Mouse (Mus musculus) CH12.LX (cell line): ENCODE measurements around the gene Pip5k1c. TPM values are rescaled to one million over a fixed set of nuclear protein-coding genes. Genes with fewer than 3 reads are reported as not detected.

Experiments
- DNase-seq: peaks from one replicate; pipeline ENCODE4 v3.0.0-alpha.2; 2013; ENCODE audit errors: extremely low read depth
- H3K27ac ChIP-seq: 2 replicates; pipeline ENCODE4 v1.5.1; 2012; ENCODE audit warnings: low read depth, mild to moderate bottlenecking, control low read depth, moderate library complexity; ENCODE audit not compliant: insufficient read depth
- H3K27me3 ChIP-seq: replicated peaks from 2 replicates; pipeline ENCODE3; 2012; ENCODE audit warnings: inconsistent platforms
- H3K36me3 ChIP-seq, 2 experiments: replicated peaks in 1 of 2; 2 replicates each; pipeline versions ENCODE3 to v1.6.1; 2012; ENCODE audit warnings: inconsistent platforms in 1 of 2, low read length in 1 of 2, mild to moderate bottlenecking in 1 of 2, mixed read lengths in 1 of 2, moderate library complexity in 1 of 2; ENCODE audit not compliant: control insufficient read depth in 1 of 2, insufficient read depth in 1 of 2
- H3K4me1 ChIP-seq, 2 experiments: 2 replicates each; pipeline ENCODE4 v1.6.1; 2012; ENCODE audit warnings: inconsistent platforms in 1 of 2, moderate library complexity in 1 of 2; ENCODE audit not compliant: insufficient read depth in 2 of 2, control insufficient read depth in 1 of 2
- H3K4me2 ChIP-seq: 2 replicates; pipeline ENCODE4 v1.6.1; 2012; ENCODE audit warnings: low read depth, mild to moderate bottlenecking, control low read depth; ENCODE audit not compliant: poor library complexity, insufficient read depth, severe bottlenecking
- H3K4me3 ChIP-seq, 3 experiments: fragments of 150-350 bp in 1 of 3; sonication (generic) in 1 of 3; replicated peaks in 1 of 3; 2 replicates each; pipeline versions ENCODE3 to v1.5.1; 2011 to 2012; ENCODE audit warnings: low read depth in 2 of 3, low read length in 2 of 3, mild to moderate bottlenecking in 2 of 3, moderate library complexity in 2 of 3, control low read depth in 1 of 3, improper control_type of control experiment in 1 of 3, inconsistent platforms in 1 of 3, mixed read lengths in 1 of 3; ENCODE audit not compliant: poor library complexity in 1 of 3
- H3K79me2 ChIP-seq: replicated peaks from 2 replicates; pipeline ENCODE4 v1.6.1; 2012; ENCODE audit warnings: mild to moderate bottlenecking, moderate library complexity; ENCODE audit not compliant: control insufficient read depth, poor library complexity, insufficient read depth, severe bottlenecking; ENCODE audit errors: extremely low read depth
- H3K9ac ChIP-seq: 2 replicates; pipeline ENCODE4 v1.6.1; 2012; ENCODE audit warnings: low read depth, mild to moderate bottlenecking, control low read depth, moderate library complexity; ENCODE audit not compliant: insufficient read depth
- H3K9me3 ChIP-seq: replicated peaks from 2 replicates; pipeline ENCODE3; 2012; ENCODE audit warnings: low read length, inconsistent platforms, mixed read lengths
- CHD1 ChIP-seq: IDR thresholded peaks from 2 replicates; pipeline ENCODE4 v1.6.1; 2012; ENCODE audit warnings: low read depth, low read length, improper control_type of control experiment, inconsistent platforms
- E2F4 ChIP-seq: IDR thresholded peaks from 2 replicates; pipeline ENCODE4 v1.6.1; 2011; ENCODE audit warnings: low read depth, low read length, improper control_type of control experiment; ENCODE audit not compliant: insufficient replicate concordance
- HCFC1 ChIP-seq: IDR thresholded peaks from 2 replicates; pipeline ENCODE4 v1.6.1; 2012; ENCODE audit warnings: low read depth, mild to moderate bottlenecking, inconsistent platforms, low read length, improper control_type of control experiment
- KAT2A ChIP-seq: IDR thresholded peaks from 2 replicates; pipeline ENCODE4 v1.6.1; 2012; ENCODE audit warnings: low read length, improper control_type of control experiment, inconsistent platforms; ENCODE audit not compliant: insufficient replicate concordance
- MAX ChIP-seq: IDR thresholded peaks from 2 replicates; pipeline ENCODE4 v1.6.1; 2011; ENCODE audit warnings: low read length, improper control_type of control experiment
- MAZ ChIP-seq: IDR thresholded peaks from 2 replicates; pipeline ENCODE4 v1.6.1; 2012; ENCODE audit warnings: low read depth, mild to moderate bottlenecking, inconsistent platforms, low read length, improper control_type of control experiment, moderate library complexity
- MEF2A ChIP-seq: IDR thresholded peaks from 2 replicates; pipeline ENCODE4 v1.6.1; 2014; ENCODE audit warnings: low read depth, mild to moderate bottlenecking, inconsistent platforms, low read length, improper control_type of control experiment, borderline replicate concordance
- NELFE ChIP-seq: IDR thresholded peaks from 2 replicates; pipeline ENCODE4 v1.6.1; 2011; ENCODE audit warnings: low read depth, low read length, improper control_type of control experiment
- PAX5 ChIP-seq: IDR thresholded peaks from 2 replicates; pipeline ENCODE4 v1.6.1; 2012; ENCODE audit warnings: low read length, inconsistent platforms, mixed read lengths
- POLR2A ChIP-seq: IDR thresholded peaks from 2 replicates; pipeline ENCODE4 v1.6.1; 2011; ENCODE audit warnings: low read depth, mild to moderate bottlenecking, improper control_type of control experiment, low read length
- SIN3A ChIP-seq: IDR thresholded peaks from 2 replicates; pipeline ENCODE4 v1.6.1; 2012; ENCODE audit warnings: low read length, improper control_type of control experiment, inconsistent platforms
- TBP ChIP-seq: conservative IDR thresholded peaks from 2 replicates; pipeline ENCODE4 v1.6.1; 2011; ENCODE audit warnings: low read depth, low read length, improper control_type of control experiment
- UBTF ChIP-seq: IDR thresholded peaks from 2 replicates; pipeline ENCODE4 v1.6.1; 2012; ENCODE audit warnings: low read depth, mild to moderate bottlenecking, inconsistent platforms, low read length, improper control_type of control experiment, moderate library complexity
- USF2 ChIP-seq: conservative IDR thresholded peaks from 2 replicates; pipeline ENCODE4 v1.6.1; 2011; ENCODE audit warnings: low read depth, low read length, improper control_type of control experiment
- dilution Hi-C: fragments of 300-500 bp; cut with MboI; formaldehyde crosslinking; loops from 2 replicates; pipeline ENCODE4 v1.14.3; 2020; ENCODE audit warnings: low sequenced_read_pairs; ENCODE audit not compliant: extremely low pct_unique_long_range_greater_than_20kb, extremely low pct_ligation_motif_present
- in situ Hi-C: fragments of 300-500 bp; cut with MboI; formaldehyde crosslinking; loops from 3 replicates; pipeline ENCODE4 v1.14.3; 2019; ENCODE audit warnings: low sequenced_read_pairs, low pct_ligation_motif_present, low pct_unique_long_range_greater_than_20kb, mixed read lengths
- polyA plus RNA-seq: library from polyadenylated mRNA; unstranded; fragments of >175 nt; gene quantifications from 2 replicates; pipeline ENCODE4 v1.2.1, GENCODE M21; 2012; ENCODE audit warnings: low read depth; ENCODE audit not compliant: insufficient read length
- total RNA-seq, 2 experiments: library from RNA; depleted of rRNA; stranded (reverse); fragments of 300-350 nt in 1 of 2; fragments of >200 nt in 1 of 2; gene quantifications; 2 replicates each; pipeline ENCODE4 v1.2.3; 2012 to 2014

The Pip5k1c gene
- total and polyA plus RNA-seq, 3 experiments: 11.4 to 51.4 (median 12.6) TPM

GRCm38 (mm10) chr10:81346453-81347067 is 53.8 kb downstream of the Pip5k1c start:
- H3K27ac ChIP-seq: no peak overlapping the region
- H3K4me3 ChIP-seq: no peak overlapping the region
- H3K79me2 ChIP-seq: no peaks in the 10 kb centered on the region
- H3K4me2 ChIP-seq: no peak overlapping the region
- H3K9ac ChIP-seq: no peak overlapping the region
- peaks cover 21% of the 10 kb centered on the region for H3K27me3 ChIP-seq
- no peaks in the 10 kb centered on the region for H3K9me3 ChIP-seq
- peaks cover 2 to 40% of the 10 kb centered on the region in 2 experiments; a peak in 2 of 4 replicates for H3K4me1 ChIP-seq
- no peak for DNase-seq
- in situ Hi-C loops: no loop called here
- TF ChIP-seq CHD1: no peak
- no peak for TF ChIP-seq UBTF
- TF ChIP-seq MAX: no peak
- no peak for TF ChIP-seq POLR2A
- no peak for TF ChIP-seq HCFC1
- no peak for TF ChIP-seq USF2
- TF ChIP-seq, all 38 proteins: peak for 0
- dilution Hi-C loops: no loop called here
- peaks cover 20 to 37% of the 10 kb centered on the region in 2 experiments for H3K36me3 ChIP-seq

GRCm38 (mm10) chr10:81349146-81349545 is 56.4 kb downstream of the Pip5k1c start:
- TF ChIP-seq MAZ (no peak), TBP (no peak), E2F4 (no peak), MEF2A (no peak), PAX5 (no peak), USF2 (no peak), SIN3A (no peak), NELFE (no peak), KAT2A (no peak), HCFC1 (no peak)
- peak overlapping the region; percentile 89 for H3K4me2 ChIP-seq
- peak overlapping the region; percentile 80; the same call in 1 of the 2 replicates for H3K9ac ChIP-seq
- DNase-seq: peak; percentile 70
- H3K9me3 ChIP-seq: no peaks in the 10 kb centered on the region
- H3K27me3 ChIP-seq: no peaks in the 10 kb centered on the region
- H3K79me2 ChIP-seq: no peaks in the 10 kb centered on the region
- peak overlapping the region; percentile 74 to 89 (median 80) for H3K4me3 ChIP-seq
- dilution Hi-C loops: no loop called here
- in situ Hi-C loops: no loop called here
- no peak overlapping the region for H3K27ac ChIP-seq
- peaks cover 7 to 37% of the 10 kb centered on the region in 2 experiments for H3K4me1 ChIP-seq
- peaks cover 20 to 37% of the 10 kb centered on the region in 2 experiments for H3K36me3 ChIP-seq
